Mouse (Mus musculus): ENCODE measurements around the gene Med16. TPM values are rescaled to one million over a fixed set of nuclear protein-coding genes. Genes with fewer than 3 reads are reported as not detected.

Med16 gene
- polyA plus RNA-seq (2016; fragmentation: Nextera tagmentation; extraction: Ambion mirVana) = 60.5 and 62.6 TPM in 2 replicates

- Histone ChIP-seq H3K4me2 (replicated peaks) (peak within 1 kb of the TSS; percentile 53), H3K27ac (peak within 1 kb of the TSS; percentile 90), H3K27me3 (replicated peaks) (no peaks in the 10 kb centered on the region), H3K36me3 (peaks cover 51% of the 10 kb centered on the region), H3K9ac (peak within 1 kb of the TSS; percentile 83), H3K9me3 (no peaks in the 10 kb centered on the region), H3K4me3 (peak within 1 kb of the TSS; percentile 68), H3K4me1 (0 out of 2 replicates have a peak, but pooled peaks cover 5% of the 10 kb centered on the region)
- ATAC-seq (ENCODE audit: low FRiP score, low read depth) = peak; percentile 93
- 2% methylated on average over 52 of the region's 52 CpGs for WGBS
Observed at GRCm38 (mm10) chr10:79908167-79909091, at the start of gene Med16. TSS of gene Med16 (minus strand) at chr10:79908923.

DNA sequence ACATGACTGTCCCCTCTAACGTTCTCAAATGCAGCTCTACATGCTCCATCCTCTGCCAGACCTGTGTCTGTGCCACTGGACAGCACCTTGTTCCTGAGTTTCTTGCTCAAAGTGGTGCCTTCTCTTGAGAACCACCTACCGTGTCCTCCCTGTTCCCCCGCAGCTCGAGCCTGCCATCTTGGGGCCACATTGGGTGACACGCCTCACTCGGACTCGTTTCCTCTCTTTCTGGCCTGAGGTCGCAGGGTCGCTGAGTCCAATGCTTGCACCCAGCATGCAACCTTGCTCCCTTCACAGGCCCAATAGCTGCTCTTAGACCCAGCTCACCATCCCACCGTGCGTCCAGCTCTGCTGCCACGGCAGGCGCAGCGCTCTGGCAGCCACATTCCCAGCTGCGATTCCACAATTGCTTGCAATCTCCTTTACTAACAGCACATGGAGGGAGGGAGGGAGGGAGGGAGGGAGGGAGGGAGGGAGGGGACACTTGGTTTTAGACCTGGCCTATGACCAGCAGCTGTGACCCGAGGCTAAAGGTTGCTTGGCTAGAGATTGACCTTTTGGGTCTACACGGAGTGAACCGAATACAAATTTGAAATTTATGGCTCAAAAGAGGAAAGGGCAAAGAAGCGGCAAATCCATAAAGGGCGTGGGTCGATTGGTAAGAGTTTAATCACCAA, 49.6 kb upstream of the Med16 start:
- H3K36me3 ChIP-seq = peaks cover 17% of the 10 kb centered on the region
- H3K27ac ChIP-seq = no peak overlapping the region
- no peaks in the 10 kb centered on the region for H3K9me3 ChIP-seq
- no peak for ATAC-seq (ENCODE audit: low FRiP score, low read depth)
- no peaks in the 10 kb centered on the region for H3K27me3 ChIP-seq (replicated peaks)
- 5% methylated on average over 21 of the region's 21 CpGs for WGBS
- H3K9ac ChIP-seq = no peak overlapping the region
- H3K4me1 ChIP-seq = peaks cover 8% of the 10 kb centered on the region
- peak overlapping the region; percentile 3; the same call in 1 of the 2 replicates for H3K4me3 ChIP-seq
- peak overlapping the region; percentile 36 for H3K4me2 ChIP-seq (replicated peaks)

- no peak overlapping the region for H3K9ac ChIP-seq
- whole genome bisulfite sequencing = 23% methylated on average over 4 of the region's 4 CpGs
- no peak overlapping the region for H3K4me3 ChIP-seq
- no peak overlapping the region for H3K4me2 ChIP-seq (replicated peaks)
- no peaks in the 10 kb centered on the region for H3K9me3 ChIP-seq
- ATAC-seq (ENCODE audit: low FRiP score, low read depth) = no peak
- H3K36me3 ChIP-seq = peaks cover 15% of the 10 kb centered on the region
- no peaks in the 10 kb centered on the region for H3K27me3 ChIP-seq (replicated peaks)
- H3K27ac ChIP-seq = no peak overlapping the region
- H3K4me1 ChIP-seq = peaks cover 8% of the 10 kb centered on the region
Observed at GRCm38 (mm10) chr10:79956643-79957154, 48.0 kb upstream of the Med16 start.

- ATAC-seq (ENCODE audit: low FRiP score, low read depth) = no peak
- Histone ChIP-seq H3K4me1 (peaks cover 4% of the 10 kb centered on the region), H3K36me3 (peaks cover 22% of the 10 kb centered on the region), H3K4me3 (no peak overlapping the region), H3K9me3 (no peaks in the 10 kb centered on the region), H3K4me2 (replicated peaks) (no peak overlapping the region), H3K9ac (no peak overlapping the region), H3K27ac (no peak overlapping the region), H3K27me3 (replicated peaks) (no peaks in the 10 kb centered on the region)
- 77% methylated on average over 9 of the region's 9 CpGs for WGBS
Observed at GRCm38 (mm10) chr10:79955691-79956090, 47.0 kb upstream of the Med16 start.

DNA sequence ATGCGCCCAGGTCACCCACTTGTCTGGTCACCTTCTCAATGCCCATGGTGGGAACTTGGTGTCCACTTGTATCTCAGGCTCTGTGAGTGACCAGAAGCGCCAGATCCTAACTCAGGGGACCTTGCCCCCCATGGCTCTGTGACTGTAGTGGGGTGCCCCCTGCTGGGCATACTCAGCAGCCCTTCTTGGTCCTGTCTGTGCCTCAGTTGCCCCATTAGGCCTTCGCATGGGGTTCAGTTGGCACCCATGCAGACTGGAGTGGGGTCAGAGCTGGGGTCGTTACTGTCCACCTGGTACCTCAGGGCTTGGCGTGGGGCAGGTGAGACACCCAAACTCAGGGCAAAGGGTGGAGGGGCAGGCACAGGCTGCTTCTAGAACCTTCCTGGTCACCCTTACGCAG, 45.2 kb upstream of the Med16 start:
- no peaks in the 10 kb centered on the region for H3K27me3 ChIP-seq (replicated peaks)
- 89% methylated on average over 6 of the region's 6 CpGs for WGBS

GRCm38 (mm10) chr10:79950661-79951060, 41.9 kb upstream of the Med16 start:
- Histone ChIP-seq H3K4me2 (replicated peaks) (no peak overlapping the region), H3K27me3 (replicated peaks) (no peaks in the 10 kb centered on the region), H3K27ac (no peak overlapping the region), H3K4me1 (peaks cover 20% of the 10 kb centered on the region), H3K4me3 (no peak overlapping the region), H3K36me3 (peaks cover 58% of the 10 kb centered on the region), H3K9ac (no peak overlapping the region), H3K9me3 (no peaks in the 10 kb centered on the region)
- no peak for ATAC-seq (ENCODE audit: low FRiP score, low read depth)
- WGBS = 85% methylated on average over 18 of the region's 18 CpGs

More for the DNA sequence above, 45.2 kb upstream of the Med16 start:
- no peak overlapping the region for H3K4me3 ChIP-seq
- H3K4me2 ChIP-seq (replicated peaks) = no peak overlapping the region
- H3K27ac ChIP-seq = no peak overlapping the region
- no peaks in the 10 kb centered on the region for H3K4me1 ChIP-seq
- H3K9me3 ChIP-seq = no peaks in the 10 kb centered on the region
- ATAC-seq (ENCODE audit: low FRiP score, low read depth) = no peak
- H3K36me3 ChIP-seq = peaks cover 38% of the 10 kb centered on the region
- no peak overlapping the region for H3K9ac ChIP-seq

- Histone ChIP-seq H3K36me3 (peaks cover 58% of the 10 kb centered on the region), H3K27ac (no peak overlapping the region), H3K4me3 (no peak overlapping the region), H3K4me1 (peaks cover 28% of the 10 kb centered on the region), H3K9ac (no peak overlapping the region), H3K4me2 (replicated peaks) (no peak overlapping the region), H3K9me3 (no peaks in the 10 kb centered on the region), H3K27me3 (replicated peaks) (no peaks in the 10 kb centered on the region)
- no peak for ATAC-seq (ENCODE audit: low FRiP score, low read depth)
- 95% methylated on average over 4 of the region's 4 CpGs for WGBS
Observed at GRCm38 (mm10) chr10:79949873-79950272, 41.1 kb upstream of the Med16 start.

- Histone ChIP-seq H3K4me3 (no peak overlapping the region), H3K9me3 (no peaks in the 10 kb centered on the region), H3K4me2 (replicated peaks) (peak overlapping the region; percentile 14; the same call in 1 of the 2 replicates), H3K27ac (no peak overlapping the region), H3K27me3 (replicated peaks) (no peaks in the 10 kb centered on the region), H3K4me1 (peaks cover 37% of the 10 kb centered on the region), H3K9ac (0 out of 2 replicates have a peak overlapping the region, but pooled peaks have one; percentile 18), H3K36me3 (peaks cover 49% of the 10 kb centered on the region)
- WGBS = 63% methylated on average over 6 of the region's 6 CpGs
- no peak for ATAC-seq (ENCODE audit: low FRiP score, low read depth)
Observed at GRCm38 (mm10) chr10:79947502-79947901, 38.8 kb upstream of the Med16 start.

DNA sequence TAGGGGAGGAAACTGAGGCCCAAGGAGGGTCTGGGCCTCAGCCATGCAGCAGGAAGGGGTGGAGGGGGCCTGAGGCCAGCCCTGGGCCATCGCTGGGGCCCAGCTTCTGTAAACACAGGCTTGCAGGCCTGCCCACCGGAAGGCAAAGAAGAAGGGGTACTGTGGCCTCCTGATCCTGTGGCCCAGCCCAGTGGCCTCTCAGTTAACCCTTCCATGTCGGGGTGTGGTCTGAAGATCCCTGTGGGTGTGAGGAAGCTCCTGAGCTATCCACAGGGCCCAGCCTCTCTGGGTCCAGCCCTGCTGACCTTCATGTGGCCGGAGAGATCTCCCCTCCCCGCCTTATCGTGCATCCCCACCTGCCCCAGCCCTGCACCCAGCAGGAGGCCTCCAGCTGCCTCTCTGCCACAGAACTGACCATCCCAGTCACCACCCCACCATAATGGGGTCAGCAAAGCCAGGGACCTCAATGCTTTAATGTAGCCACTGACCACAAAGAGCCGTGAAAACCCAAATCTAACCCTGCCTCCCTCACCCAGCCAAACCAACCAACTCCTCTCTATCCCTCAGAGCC, 38.1 kb upstream of the Med16 start:
- 7% methylated on average over 7 of the region's 7 CpGs for WGBS
- Histone ChIP-seq H3K4me1 (peaks cover 37% of the 10 kb centered on the region), H3K9ac (0 out of 2 replicates have a peak overlapping the region, but pooled peaks have one; percentile 18), H3K4me2 (replicated peaks) (peak overlapping the region; percentile 27), H3K9me3 (no peaks in the 10 kb centered on the region), H3K27me3 (replicated peaks) (no peaks in the 10 kb centered on the region), H3K27ac (no peak overlapping the region), H3K36me3 (peaks cover 53% of the 10 kb centered on the region), H3K4me3 (no peak overlapping the region)
- ATAC-seq (ENCODE audit: low FRiP score, low read depth) = no peak

- H3K27me3 ChIP-seq (replicated peaks) = no peaks in the 10 kb centered on the region
- H3K9ac ChIP-seq = peak overlapping the region; percentile 49; the same call in 1 of the 2 replicates
- H3K27ac ChIP-seq = peak overlapping the region; percentile 55
- no peaks in the 10 kb centered on the region for H3K9me3 ChIP-seq
- H3K36me3 ChIP-seq = peaks cover 53% of the 10 kb centered on the region
- peaks cover 37% of the 10 kb centered on the region for H3K4me1 ChIP-seq
- ATAC-seq (ENCODE audit: low FRiP score, low read depth) = peak; percentile 66
- no peak overlapping the region for H3K4me3 ChIP-seq
- peak overlapping the region; percentile 27 for H3K4me2 ChIP-seq (replicated peaks)
- 11% methylated on average over 16 of the region's 16 CpGs for WGBS
Observed at GRCm38 (mm10) chr10:79945507-79946234, 36.9 kb upstream of the Med16 start.

DNA sequence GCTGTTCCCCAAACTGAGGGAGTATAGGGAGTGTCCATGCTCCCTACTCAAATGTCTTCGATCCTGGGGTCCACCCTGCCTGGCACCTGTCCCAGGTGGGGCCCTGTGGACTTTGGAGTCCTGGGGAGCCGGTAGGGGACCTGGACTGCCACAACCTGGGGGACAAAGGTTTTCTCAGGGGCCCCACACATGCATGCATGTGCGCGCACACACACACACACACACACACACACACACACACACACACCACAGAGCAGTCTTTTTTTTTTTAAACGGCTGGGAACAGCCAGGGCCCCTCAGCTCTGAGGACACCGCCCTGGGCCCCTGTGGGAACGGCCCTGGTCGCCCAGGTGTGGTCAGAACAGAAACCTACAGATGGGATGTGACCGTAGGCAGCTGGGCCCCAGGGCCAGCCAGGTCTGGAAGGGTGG, 34.8 kb upstream of the Med16 start:
- Histone ChIP-seq H3K4me1 (peaks cover 37% of the 10 kb centered on the region), H3K36me3 (peaks cover 33% of the 10 kb centered on the region), H3K9me3 (no peaks in the 10 kb centered on the region), H3K4me3 (no peak overlapping the region), H3K9ac (no peak overlapping the region), H3K4me2 (replicated peaks) (no peak overlapping the region), H3K27me3 (replicated peaks) (no peaks in the 10 kb centered on the region), H3K27ac (no peak overlapping the region)
- whole genome bisulfite sequencing = 60% methylated on average over 9 of the region's 9 CpGs
- ATAC-seq (ENCODE audit: low FRiP score, low read depth) = no peak

Measured in neural tube, embryonic 12.5 days (tissue).